Mouse (Mus musculus) G1E (cell line): Measurements from ENCODE around the gene Usp11.

Source experiments
- CTCF ChIP-seq: IDR thresholded peaks from 2 replicates; pipeline ENCODE4 v1.5.1; 2012; ENCODE audit warnings: low read depth, low read length, inconsistent platforms, mixed read lengths
- GATA2 ChIP-seq: IDR thresholded peaks from 2 replicates; pipeline ENCODE4 v1.6.1; 2012; ENCODE audit warnings: low read depth, low read length, inconsistent platforms, borderline replicate concordance
- POLR2AphosphoS5 ChIP-seq: IDR thresholded peaks from 2 replicates; pipeline ENCODE4 v1.6.1; 2012; ENCODE audit warnings: low read depth, low read length, inconsistent platforms; ENCODE audit not compliant: insufficient replicate concordance
- TAL1 ChIP-seq: conservative IDR thresholded peaks from 2 replicates; pipeline ENCODE4 v1.6.1; 2012; ENCODE audit warnings: low read depth, low read length, inconsistent platforms, mixed read lengths

DNA sequence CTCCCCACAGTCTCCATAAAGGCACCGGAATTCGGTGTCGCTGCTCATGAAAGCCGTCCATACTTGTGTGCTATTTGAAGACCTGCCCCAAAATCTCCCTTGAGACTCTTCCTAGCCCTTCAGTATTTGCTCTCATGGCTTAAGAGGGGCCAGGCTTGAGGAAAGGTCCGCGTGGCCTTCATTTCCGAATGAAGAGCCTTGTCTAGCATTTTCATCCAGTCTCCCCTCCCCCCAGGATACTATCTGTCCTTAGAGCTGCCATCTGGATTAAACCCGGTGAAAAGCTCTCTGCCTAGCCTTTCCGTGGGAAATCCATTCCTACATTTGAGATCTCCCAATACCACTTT, 40.3 kb upstream of the Usp11 start:
- TF ChIP-seq POLR2AphosphoS5 (no peak), GATA2 (no peak), CTCF (no peak), TAL1 (no peak)
